Mouse (Mus musculus) G1E (cell line): ENCODE results near the gene Adamts2.

Source experiments
- CTCF ChIP-seq: IDR thresholded peaks from 2 replicates; pipeline ENCODE4 v1.5.1; 2012; ENCODE audit warnings: low read depth, low read length, inconsistent platforms, mixed read lengths
- GATA1 ChIP-seq: IDR thresholded peaks from 2 replicates; pipeline ENCODE4 v1.6.1; 2012; ENCODE audit warnings: borderline replicate concordance, low read length, inconsistent platforms, mixed read lengths
- POLR2AphosphoS5 ChIP-seq: IDR thresholded peaks from 2 replicates; pipeline ENCODE4 v1.6.1; 2012; ENCODE audit warnings: low read depth, low read length, inconsistent platforms; ENCODE audit not compliant: insufficient replicate concordance
- TAL1 ChIP-seq: conservative IDR thresholded peaks from 2 replicates; pipeline ENCODE4 v1.6.1; 2012; ENCODE audit warnings: low read depth, low read length, inconsistent platforms, mixed read lengths

GRCm38 (mm10) chr11:50849310-50849709 is 247.4 kb downstream of the Adamts2 start:
- TF ChIP-seq CTCF (no peak), GATA1 (no peak), POLR2AphosphoS5 (no peak), TAL1 (no peak)
